Mouse (Mus musculus) small intestine, adult 2 months (tissue): ENCODE measurements around the gene Spg7. TPM values are rescaled to one million over a fixed set of nuclear protein-coding genes. Genes with fewer than 3 reads are reported as not detected.
"Not testable (repeated sequence)": the region's sequence is repeated elsewhere in the genome, so short reads cannot be mapped to it uniquely, and the experiment has no call there.

Experiments used
- H3K27ac ChIP-seq: fragments of 200-500 bp; 2 replicates; pipeline ENCODE4 v1.5.1; 2012; ENCODE audit warnings: low read depth, low read length, control low read depth, inconsistent platforms; ENCODE audit not compliant: insufficient read depth
- H3K27me3 ChIP-seq: fragments of 200-500 bp; 2 replicates; pipeline ENCODE4 v1.6.1; 2012; ENCODE audit warnings: mild to moderate bottlenecking, moderate library complexity, low read length, inconsistent platforms; ENCODE audit not compliant: control insufficient read depth, insufficient read depth
- H3K36me3 ChIP-seq: fragments of 200-500 bp; 2 replicates; pipeline ENCODE4 v1.6.1; 2012; ENCODE audit warnings: mild to moderate bottlenecking, low read length, control low read depth, inconsistent platforms; ENCODE audit not compliant: control insufficient read depth, insufficient read depth
- H3K4me1 ChIP-seq: fragments of 200-500 bp; 2 replicates; pipeline ENCODE4 v1.6.1; 2012; ENCODE audit warnings: low read length, inconsistent platforms, mixed read lengths; ENCODE audit not compliant: control insufficient read depth, insufficient read depth, insufficient read length
- H3K4me3 ChIP-seq: fragments of 200-500 bp; 2 replicates; pipeline ENCODE4 v1.5.1; 2012; ENCODE audit warnings: low read depth, mild to moderate bottlenecking, control low read depth, inconsistent platforms, low read length, moderate library complexity
- CTCF ChIP-seq: fragments of 200-500 bp; IDR thresholded peaks from 2 replicates; pipeline ENCODE4 v1.5.1; 2012; ENCODE audit warnings: low read depth, mild to moderate bottlenecking, control low read depth, inconsistent platforms, low read length, moderate library complexity, mixed read lengths; ENCODE audit not compliant: insufficient replicate concordance, insufficient read length; ENCODE audit errors: extremely low read depth
- POLR2A ChIP-seq: fragments of 200-500 bp; IDR thresholded peaks from 2 replicates; pipeline ENCODE4 v1.6.1; 2012; ENCODE audit warnings: low read depth, mild to moderate bottlenecking, control low read depth, inconsistent platforms, low read length, moderate library complexity
- WGBS: fragments of 180-500 bp; shearing (Covaris S2); methylation state at CpG from one replicate; pipeline ENCODE4 v1.1.7; 2018; 5-methylcytosine and 5-hydroxymethylcytosine counted together
- polyA plus RNA-seq: library from polyadenylated mRNA; depleted of rRNA; stranded (reverse); fragments of >200 nt; gene quantifications from 2 replicates; pipeline ENCODE4 v1.2.3, GENCODE M21; 2012

Gene Spg7
- polyA plus RNA-seq, 1 experiment = 132 TPM

GRCm38 (mm10) chr8:123041008-123041773, 21.6 kb upstream of the Spg7 start:
- Histone ChIP-seq H3K4me1 (peaks cover 27% of the 10 kb centered on the region), H3K27me3 (no peaks in the 10 kb centered on the region), H3K27ac (peak overlapping the region; percentile 81), H3K4me3 (peak overlapping the region; percentile 99), H3K36me3 (peaks cover 3% of the 10 kb centered on the region; the same call in 1 of the 2 replicates)
- TF ChIP-seq POLR2A (peak; percentile 46; the same call in 1 of the 2 replicates), CTCF (no peak)
- under 1% methylated on average over 70 of the region's 71 CpGs for WGBS

- Histone ChIP-seq H3K27me3 (no peaks in the 10 kb centered on the region), H3K4me1 (peaks cover 24% of the 10 kb centered on the region), H3K4me3 (peak overlapping the region; percentile 99), H3K27ac (peak overlapping the region; percentile 81), H3K36me3 (peaks cover 3% of the 10 kb centered on the region; the same call in 1 of the 2 replicates)
- no peak for TF ChIP-seq POLR2A
- no peak for TF ChIP-seq CTCF
- under 1% methylated on average over 60 of the region's 60 CpGs for WGBS
These were observed 21.0 kb upstream of the Spg7 start for GRCm38 (mm10) chr8:123041774-123042105.

DNA sequence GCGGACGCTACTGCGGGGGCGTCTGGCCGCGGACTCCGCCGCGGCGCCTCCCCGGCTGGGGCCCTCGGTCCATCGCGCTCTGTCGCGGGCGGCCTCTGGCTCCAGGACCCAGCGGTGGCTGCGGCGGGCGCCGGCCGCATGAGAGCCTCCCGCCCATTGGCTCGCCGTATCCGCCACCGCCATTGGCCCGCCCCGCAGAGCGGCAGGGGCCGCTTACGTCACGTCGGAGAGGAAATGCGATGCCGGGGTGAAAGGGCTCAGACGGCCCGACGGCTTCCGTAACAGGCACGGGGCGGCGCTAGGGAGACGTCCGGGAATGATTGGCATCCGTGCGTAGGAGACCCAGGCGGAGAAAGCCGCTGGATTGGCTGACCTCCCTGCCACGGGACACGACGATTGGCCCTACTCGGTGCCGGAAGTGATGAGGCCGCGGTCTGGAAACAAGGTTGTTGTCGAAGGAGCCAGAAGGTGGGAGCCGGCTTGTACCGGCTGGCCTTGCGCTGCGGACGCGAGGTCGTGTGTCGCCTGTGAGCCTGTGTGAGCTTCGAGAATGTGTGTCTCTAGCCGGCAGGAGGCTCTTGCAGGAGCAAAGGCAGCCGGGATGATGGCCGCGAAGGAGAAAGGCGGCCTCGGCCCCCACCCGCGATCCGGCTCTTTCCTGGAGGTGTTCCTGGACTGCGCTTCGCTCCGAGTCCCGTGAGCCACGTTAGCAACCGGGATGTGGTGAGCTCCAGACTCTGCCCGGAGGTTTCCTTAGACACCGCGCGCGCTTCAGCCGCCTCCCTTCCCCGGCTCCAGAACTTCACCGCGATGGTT, 20.4 kb upstream of the Spg7 start, which contains the start of gene Ankrd11:
TSS of gene Ankrd11 (minus strand) at position 120 of the 816 bp plus-strand sequence.
- Histone ChIP-seq H3K4me1 (peaks cover 25% of the 10 kb centered on the region), H3K4me3 (peak within 1 kb of the TSS; percentile 99), H3K27me3 (no peaks in the 10 kb centered on the region), H3K27ac (peak within 1 kb of the TSS; percentile 98), H3K36me3 (peaks cover 3% of the 10 kb centered on the region; the same call in 1 of the 2 replicates)
- TF ChIP-seq POLR2A (peak; percentile 99), CTCF (no peak)
- WGBS = under 1% methylated on average over 89 of the region's 91 CpGs

DNA sequence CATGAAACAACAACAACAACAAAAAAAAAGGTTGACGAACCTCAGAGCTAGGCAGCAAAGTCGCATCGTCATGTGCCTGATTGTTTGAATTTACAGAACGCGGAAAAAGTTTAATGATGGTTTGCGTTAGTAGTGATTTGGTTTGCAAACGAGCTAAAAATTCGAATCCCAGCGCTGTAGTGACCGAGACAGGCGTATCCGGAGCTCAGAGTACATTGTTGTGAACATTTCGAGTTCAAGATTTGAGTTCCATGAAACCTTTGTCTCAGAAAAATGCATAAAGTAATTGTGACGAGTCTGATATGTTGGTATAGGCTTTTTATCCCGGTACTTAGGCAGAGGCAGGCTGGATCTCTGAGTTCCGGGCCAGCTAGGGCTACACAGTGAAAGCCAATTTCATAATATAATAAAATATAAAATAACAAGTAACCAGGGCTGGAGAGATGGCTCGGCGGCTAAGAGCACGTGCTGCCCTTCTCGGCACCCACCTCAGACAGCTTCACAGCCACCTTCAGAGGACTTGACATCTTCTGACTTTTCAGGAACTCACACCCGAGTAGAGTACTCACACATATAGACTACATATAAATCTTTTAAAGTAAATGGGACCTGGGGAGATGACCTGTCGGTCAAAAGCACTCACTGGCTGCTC, 19.6 kb upstream of the Spg7 start:
- H3K36me3 ChIP-seq = peaks cover 3% of the 10 kb centered on the region; the same call in 1 of the 2 replicates
- H3K4me3 ChIP-seq = peak overlapping the region; percentile 72
- peaks cover 28% of the 10 kb centered on the region for H3K4me1 ChIP-seq
- TF ChIP-seq CTCF = no peak
- no peak for TF ChIP-seq POLR2A
- H3K27me3 ChIP-seq = no peaks in the 10 kb centered on the region
- peak overlapping the region; percentile 98 for H3K27ac ChIP-seq
- WGBS = 2% methylated on average over 22 of the region's 22 CpGs

- TF ChIP-seq POLR2A (no peak), CTCF (no peak)
- H3K27me3 ChIP-seq = no peaks in the 10 kb centered on the region
- H3K36me3 ChIP-seq = peaks cover 3% of the 10 kb centered on the region; the same call in 1 of the 2 replicates
- 47% methylated on average over 3 of the region's 3 CpGs for WGBS
- H3K4me3 ChIP-seq = no peak overlapping the region
- H3K27ac ChIP-seq = peak overlapping the region; percentile 20; the same call in 1 of the 2 replicates
- peaks cover 35% of the 10 kb centered on the region for H3K4me1 ChIP-seq
These were observed 18.8 kb upstream of the Spg7 start for GRCm38 (mm10) chr8:123043941-123044340.

GRCm38 (mm10) chr8:123044743-123045425, 17.9 kb upstream of the Spg7 start:
- H3K4me3 ChIP-seq, H3K36me3 ChIP-seq, H3K27me3 ChIP-seq, H3K27ac ChIP-seq: not testable (repeated sequence)
- WGBS = 90% methylated on average over 23 of the region's 23 CpGs
- H3K4me1 ChIP-seq = peaks cover 35% of the 10 kb centered on the region

- TF ChIP-seq CTCF (no peak), POLR2A (no peak)
- H3K27ac ChIP-seq = peak overlapping the region; percentile 94
- H3K36me3 ChIP-seq = peaks cover 3% of the 10 kb centered on the region; the same call in 1 of the 2 replicates
- no peaks in the 10 kb centered on the region for H3K27me3 ChIP-seq
- WGBS = 31% methylated on average over 4 of the region's 4 CpGs
- H3K4me1 ChIP-seq = peaks cover 40% of the 10 kb centered on the region
- H3K4me3 ChIP-seq = no peak overlapping the region
These were observed 16.0 kb upstream of the Spg7 start for GRCm38 (mm10) chr8:123046706-123047105.
